Mouse (Mus musculus): ENCODE data around the gene Pnpla6. TPM values are rescaled to one million over a fixed set of nuclear protein-coding genes. Genes with fewer than 3 reads are reported as not detected.

Gene Pnpla6
- 21.2 and 22.1 TPM in 2 replicates for polyA plus RNA-seq (2016; fragmentation: Nextera tagmentation; extraction: Ambion mirVana)

GRCm38 (mm10) chr8:3515260-3515671 is at the start of gene Pnpla6:
Gene Pnpla6, plus strand, starts transcription at chr8:3515384.
- Histone ChIP-seq H3K27me3 (ENCODE audit: poor library complexity, severe bottlenecking) (no peaks in the 10 kb centered on the region), H3K9me3 (no peaks in the 10 kb centered on the region), H3K4me3 (peak within 1 kb of the TSS; percentile 66), H3K4me1 (peaks cover 24% of the 10 kb centered on the region), H3K27ac (peak within 1 kb of the TSS; percentile 83), H3K36me3 (replicated peaks) (peaks cover 42% of the 10 kb centered on the region)
- under 1% methylated on average over 25 of the region's 25 CpGs for WGBS
- DNase-seq (ENCODE audit: extremely low spot score, low spot score): peak; percentile 86

GRCm38 (mm10) chr8:3467006-3467885 is 47.9 kb upstream of the Pnpla6 start, which contains the start of gene Pex11g:
Gene Pex11g, minus strand, starts transcription at chr8:3467680.
- H3K4me3 ChIP-seq: peak within 1 kb of the TSS; percentile 53
- no peaks in the 10 kb centered on the region for H3K27me3 ChIP-seq (ENCODE audit: poor library complexity, severe bottlenecking)
- peaks cover 11% of the 10 kb centered on the region for H3K4me1 ChIP-seq
- 9% methylated on average over 32 of the region's 32 CpGs for WGBS
- no peaks in the 10 kb centered on the region for H3K36me3 ChIP-seq (replicated peaks)
- H3K9me3 ChIP-seq: no peaks in the 10 kb centered on the region
- DNase-seq (ENCODE audit: extremely low spot score, low spot score): peak; percentile 99
- H3K27ac ChIP-seq: peak within 1 kb of the TSS; percentile 94

GRCm38 (mm10) chr8:3467886-3468545 is 47.2 kb upstream of the Pnpla6 start:
- Histone ChIP-seq H3K4me3 (peak overlapping the region; percentile 53), H3K27me3 (ENCODE audit: poor library complexity, severe bottlenecking) (no peaks in the 10 kb centered on the region), H3K9me3 (no peaks in the 10 kb centered on the region), H3K27ac (peak overlapping the region; percentile 94), H3K36me3 (replicated peaks) (no peaks in the 10 kb centered on the region), H3K4me1 (peaks cover 11% of the 10 kb centered on the region)
- 52% methylated on average over 9 of the region's 9 CpGs for WGBS
- DNase-seq (ENCODE audit: extremely low spot score, low spot score): no peak

- no peak overlapping the region for H3K27ac ChIP-seq
- H3K9me3 ChIP-seq: no peaks in the 10 kb centered on the region
- no peaks in the 10 kb centered on the region; the same call in 1 of the 2 replicates for H3K27me3 ChIP-seq (ENCODE audit: poor library complexity, severe bottlenecking)
- no peak overlapping the region for H3K4me3 ChIP-seq
- no peak for DNase-seq (ENCODE audit: extremely low spot score, low spot score)
- H3K36me3 ChIP-seq (replicated peaks): no peaks in the 10 kb centered on the region
- H3K4me1 ChIP-seq: peaks cover 11% of the 10 kb centered on the region
- 82% methylated on average over 1 of the region's 1 CpGs for WGBS
Observed at GRCm38 (mm10) chr8:3468838-3469237, 46.3 kb upstream of the Pnpla6 start.

GRCm38 (mm10) chr8:3470562-3470961 is 44.6 kb upstream of the Pnpla6 start, which contains the start of gene Tex45:
Gene Tex45, plus strand, starts transcription at chr8:3470862.
- Histone ChIP-seq H3K4me3 (no peak within 1 kb of the TSS), H3K4me1 (peaks cover 11% of the 10 kb centered on the region), H3K27ac (no peak within 1 kb of the TSS), H3K36me3 (replicated peaks) (no peaks in the 10 kb centered on the region), H3K27me3 (ENCODE audit: poor library complexity, severe bottlenecking) (peaks cover 7% of the 10 kb centered on the region), H3K9me3 (no peaks in the 10 kb centered on the region)
- no peak for DNase-seq (ENCODE audit: extremely low spot score, low spot score)

GRCm38 (mm10) chr8:3475715-3476429 is 39.3 kb upstream of the Pnpla6 start:
- Histone ChIP-seq H3K27ac (no peak overlapping the region), H3K4me1 (peaks cover 11% of the 10 kb centered on the region), H3K9me3 (no peaks in the 10 kb centered on the region), H3K36me3 (replicated peaks) (no peaks in the 10 kb centered on the region), H3K27me3 (ENCODE audit: poor library complexity, severe bottlenecking) (peaks cover 29% of the 10 kb centered on the region), H3K4me3 (peak overlapping the region; percentile 41)
- WGBS: 31% methylated on average over 37 of the region's 37 CpGs
- DNase-seq (ENCODE audit: extremely low spot score, low spot score): no peak

GRCm38 (mm10) chr8:3480221-3480785 is 34.9 kb upstream of the Pnpla6 start:
- 79% methylated on average over 4 of the region's 4 CpGs for WGBS
- H3K27ac ChIP-seq: no peak overlapping the region
- H3K27me3 ChIP-seq (ENCODE audit: poor library complexity, severe bottlenecking): peaks cover 25% of the 10 kb centered on the region
- no peak overlapping the region for H3K4me3 ChIP-seq
- no peak for DNase-seq (ENCODE audit: extremely low spot score, low spot score)
- no peaks in the 10 kb centered on the region for H3K9me3 ChIP-seq
- H3K4me1 ChIP-seq: peaks cover 11% of the 10 kb centered on the region
- no peaks in the 10 kb centered on the region for H3K36me3 ChIP-seq (replicated peaks)

GRCm38 (mm10) chr8:3481605-3482004 is 33.6 kb upstream of the Pnpla6 start:
- H3K4me3 ChIP-seq: no peak overlapping the region
- no peak overlapping the region for H3K27ac ChIP-seq
- DNase-seq (ENCODE audit: extremely low spot score, low spot score): no peak
- H3K4me1 ChIP-seq: peaks cover 3% of the 10 kb centered on the region; the same call in 1 of the 2 replicates
- no peaks in the 10 kb centered on the region for H3K9me3 ChIP-seq
- WGBS: 71% methylated on average over 5 of the region's 5 CpGs
- H3K36me3 ChIP-seq (replicated peaks): no peaks in the 10 kb centered on the region
- H3K27me3 ChIP-seq (ENCODE audit: poor library complexity, severe bottlenecking): peaks cover 12% of the 10 kb centered on the region

GRCm38 (mm10) chr8:3482240-3482740 is 32.9 kb upstream of the Pnpla6 start:
- 90% methylated on average over 22 of the region's 22 CpGs for WGBS
- H3K4me3 ChIP-seq: no peak overlapping the region
- DNase-seq (ENCODE audit: extremely low spot score, low spot score): no peak
- H3K4me1 ChIP-seq: peaks cover 3% of the 10 kb centered on the region; the same call in 1 of the 2 replicates
- H3K27ac ChIP-seq: no peak overlapping the region
- peaks cover 5% of the 10 kb centered on the region for H3K27me3 ChIP-seq (ENCODE audit: poor library complexity, severe bottlenecking)
- no peaks in the 10 kb centered on the region for H3K9me3 ChIP-seq
- no peaks in the 10 kb centered on the region for H3K36me3 ChIP-seq (replicated peaks)

GRCm38 (mm10) chr8:3483546-3483945 is 31.6 kb upstream of the Pnpla6 start:
- WGBS: 87% methylated on average over 7 of the region's 7 CpGs

GRCm38 (mm10) chr8:3485192-3485591 is 30.0 kb upstream of the Pnpla6 start:
- no peaks in the 10 kb centered on the region for H3K27me3 ChIP-seq (ENCODE audit: poor library complexity, severe bottlenecking)
- H3K4me3 ChIP-seq: no peak overlapping the region
- 30% methylated on average over 5 of the region's 5 CpGs for WGBS
- no peaks in the 10 kb centered on the region for H3K4me1 ChIP-seq
- H3K9me3 ChIP-seq: no peaks in the 10 kb centered on the region
- no peak overlapping the region for H3K27ac ChIP-seq
- H3K36me3 ChIP-seq (replicated peaks): no peaks in the 10 kb centered on the region
- DNase-seq (ENCODE audit: extremely low spot score, low spot score): no peak

More at GRCm38 (mm10) chr8:3483546-3483945, 31.6 kb upstream of the Pnpla6 start:
- Histone ChIP-seq H3K4me3 (no peak overlapping the region), H3K9me3 (no peaks in the 10 kb centered on the region), H3K4me1 (peaks cover 3% of the 10 kb centered on the region; the same call in 1 of the 2 replicates), H3K36me3 (replicated peaks) (no peaks in the 10 kb centered on the region), H3K27ac (no peak overlapping the region), H3K27me3 (ENCODE audit: poor library complexity, severe bottlenecking) (no peaks in the 10 kb centered on the region)
- DNase-seq (ENCODE audit: extremely low spot score, low spot score): no peak
